Mouse (Mus musculus) monocyte, adult 2 months (primary cell): ENCODE results near the gene F2rl1.
"Not testable (repeated sequence)": the region's sequence is repeated elsewhere in the genome, so short reads cannot be mapped to it uniquely, and the experiment has no call there.

ENCODE experiments used
- DNase-seq, 2 experiments: peaks; one replicate each; pipeline ENCODE4 v3.0.0; 2022; ENCODE audit warnings: low spot score in 2 of 2, low read depth in 1 of 2

Gene F2rl1

GRCm38 (mm10) chr13:95534131-95534561 is 9.1 kb upstream of the F2rl1 start:
- no peak for DNase-seq

GRCm38 (mm10) chr13:95533640-95534039 is 8.6 kb upstream of the F2rl1 start:
- DNase-seq, result no peak

DNA sequence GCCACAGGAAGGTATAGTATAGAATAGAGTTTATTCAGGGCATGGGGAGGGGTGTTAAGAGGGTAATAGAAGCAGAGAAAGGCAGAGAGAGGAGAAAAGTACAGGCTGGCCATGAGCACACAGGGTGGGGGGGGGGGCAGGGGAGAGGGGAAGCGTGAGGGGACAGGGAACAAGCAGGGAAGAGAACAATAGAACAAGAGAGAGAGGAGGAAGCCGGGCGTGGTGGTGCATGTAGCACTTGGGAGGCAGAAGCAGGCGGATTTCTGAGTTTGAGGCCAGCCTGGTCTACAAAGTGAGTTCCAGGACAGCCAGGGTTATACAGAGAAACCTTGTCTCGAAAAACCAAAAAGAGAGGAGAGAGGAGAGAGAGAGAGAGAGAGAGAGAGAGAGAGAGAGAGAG is 8.1 kb upstream of the F2rl1 start:
- DNase-seq, result not testable (repeated sequence)

- DNase-seq, result no peak
Measured at GRCm38 (mm10) chr13:95531273-95532045, 6.4 kb upstream of the F2rl1 start.

GRCm38 (mm10) chr13:95529246-95529645 is 4.2 kb upstream of the F2rl1 start:
- no peak for DNase-seq

DNA sequence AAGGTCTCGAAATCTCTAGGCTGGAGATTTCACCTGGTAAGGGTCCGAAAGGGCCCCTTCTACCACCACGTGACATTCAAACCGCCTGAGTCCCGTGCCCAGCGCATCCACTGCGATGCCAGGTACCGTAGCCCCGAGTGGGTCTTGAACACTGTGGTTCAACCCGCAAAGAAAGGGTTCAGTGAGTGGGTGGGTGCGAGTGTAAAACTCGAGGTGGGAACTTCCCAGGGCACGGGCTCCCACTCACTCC is 678 bp downstream of the F2rl1 start:
- DNase-seq, result no peak

DNA sequence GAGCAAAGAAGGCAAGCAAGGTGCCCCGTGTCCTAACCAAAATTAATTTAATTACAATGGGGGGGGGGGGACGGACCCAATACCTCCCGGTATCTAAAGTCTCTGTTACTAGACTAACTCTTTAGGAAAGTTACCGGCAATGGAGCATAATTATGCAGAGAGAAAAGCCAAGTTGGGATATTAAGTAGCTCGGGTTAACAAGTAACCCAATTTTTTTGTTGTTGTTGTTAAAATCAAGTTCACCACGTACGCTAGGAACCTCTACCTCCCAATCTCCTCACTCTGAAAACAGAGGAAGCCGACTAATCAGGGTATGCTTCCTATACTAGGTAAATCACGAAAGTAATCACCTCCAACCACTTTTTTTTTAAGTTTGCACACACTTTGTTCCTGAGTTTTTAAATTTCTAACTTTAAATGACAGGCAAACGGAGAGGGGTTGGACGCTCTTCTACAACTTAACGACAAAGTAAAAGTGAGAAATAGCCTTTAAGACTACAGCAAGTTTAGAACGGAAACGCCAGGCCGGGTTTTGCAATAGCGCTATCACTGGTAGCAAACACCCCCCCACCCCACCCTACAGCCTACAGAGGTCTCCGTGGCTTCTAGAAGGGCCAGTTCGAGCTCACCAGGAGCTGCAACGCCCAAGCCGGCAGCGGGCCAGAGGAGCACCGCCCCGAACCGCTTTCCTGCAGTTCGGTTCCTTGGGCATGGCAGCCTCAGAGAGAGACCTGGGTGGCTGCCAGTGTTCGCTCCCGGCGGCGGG is 1.2 kb downstream of the F2rl1 start:
- no peak for DNase-seq

GRCm38 (mm10) chr13:95522176-95522575 is 2.9 kb downstream of the F2rl1 start:
- DNase-seq, result no peak

DNA sequence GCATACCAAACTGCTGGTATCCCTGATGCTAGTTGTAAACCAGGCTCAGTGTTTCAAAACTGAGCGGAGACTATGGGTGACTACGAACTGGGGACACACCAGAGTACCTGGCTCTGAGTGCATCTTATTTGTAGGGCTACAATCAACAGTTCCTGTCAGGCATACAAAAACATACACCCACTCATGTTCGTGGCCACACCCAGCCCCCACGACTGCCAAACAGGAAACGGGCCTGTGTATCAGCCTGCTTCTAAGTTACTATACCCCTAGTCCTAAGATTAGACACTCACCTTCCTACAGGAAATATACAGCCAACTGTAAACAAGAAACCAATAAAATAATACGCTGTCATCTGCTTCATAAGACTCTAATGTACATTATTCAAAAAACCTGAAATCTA is 4.0 kb downstream of the F2rl1 start:
- DNase-seq, result no peak

GRCm38 (mm10) chr13:95514756-95515155 is 10.3 kb downstream of the F2rl1 start:
- DNase-seq, result no peak

DNA sequence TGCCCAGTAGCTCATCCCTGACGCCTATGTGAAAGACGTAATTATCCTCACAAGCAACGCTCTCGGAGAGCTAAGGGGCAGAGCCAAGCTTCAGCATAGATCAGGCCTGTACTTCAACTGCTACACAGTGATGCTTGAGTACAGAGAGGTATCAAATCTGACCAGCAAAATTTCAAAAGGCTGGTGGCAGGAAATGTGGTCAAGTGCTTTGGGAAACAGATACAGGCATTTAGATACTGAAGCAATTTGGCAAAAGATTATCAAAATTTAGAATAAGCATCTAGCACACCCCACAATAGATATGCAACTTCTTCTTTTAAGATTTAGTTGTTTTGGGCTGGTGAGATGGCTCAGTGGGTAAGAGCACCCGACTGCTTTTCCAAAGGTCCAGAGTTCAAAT is 15.0 kb downstream of the F2rl1 start:
- DNase-seq, result no peak

DNA sequence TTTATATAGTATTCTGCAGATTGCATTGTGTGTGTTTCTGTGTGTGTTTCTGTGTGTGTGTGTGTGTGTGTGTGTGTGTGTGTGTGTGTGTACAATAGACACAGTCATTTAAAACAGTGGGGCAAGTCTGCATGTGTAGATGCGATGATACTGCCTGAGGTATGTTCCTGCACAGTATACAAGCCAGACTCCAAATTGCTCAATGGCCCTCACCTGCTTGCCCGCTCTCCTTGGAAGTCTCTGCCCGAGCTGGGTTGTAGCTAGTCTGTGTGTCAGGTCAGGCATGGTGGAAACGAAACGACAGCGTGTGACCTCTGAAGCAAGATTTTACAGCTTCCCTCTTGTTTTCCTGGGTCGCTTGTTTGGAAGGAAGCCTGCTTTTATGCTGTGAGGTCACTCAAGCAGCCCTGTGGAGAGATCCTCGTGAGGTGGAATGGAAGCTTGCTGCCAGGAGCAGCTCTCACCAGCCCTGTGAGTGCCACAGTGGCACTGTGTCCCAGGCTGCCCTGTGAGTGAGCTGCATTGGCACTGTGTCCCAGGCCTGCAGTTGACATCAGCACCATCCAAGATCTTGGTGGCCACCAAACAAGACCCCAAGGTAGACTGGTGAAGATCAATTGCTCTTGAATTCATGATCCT is 21.6 kb downstream of the F2rl1 start:
- no peak for DNase-seq

DNA sequence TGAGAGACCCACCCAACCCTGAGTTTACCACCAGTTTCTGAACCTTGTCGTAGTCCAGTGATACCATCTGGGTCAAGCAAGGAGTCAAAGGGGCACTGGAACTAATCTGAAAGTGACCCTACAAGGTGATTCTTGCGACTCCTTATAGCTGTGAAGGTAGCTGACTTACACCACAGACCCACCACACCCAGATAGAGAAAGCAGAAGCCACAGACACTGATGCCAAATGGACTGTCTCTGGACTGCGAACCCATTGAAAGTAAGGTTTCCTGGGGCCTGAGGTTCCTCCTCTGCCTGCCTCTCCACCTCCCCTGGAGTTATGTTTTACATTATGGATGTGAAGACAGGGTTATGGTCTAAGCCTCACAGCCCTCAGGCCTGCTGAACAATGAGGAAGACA is 28.4 kb downstream of the F2rl1 start:
- no peak for DNase-seq

DNA sequence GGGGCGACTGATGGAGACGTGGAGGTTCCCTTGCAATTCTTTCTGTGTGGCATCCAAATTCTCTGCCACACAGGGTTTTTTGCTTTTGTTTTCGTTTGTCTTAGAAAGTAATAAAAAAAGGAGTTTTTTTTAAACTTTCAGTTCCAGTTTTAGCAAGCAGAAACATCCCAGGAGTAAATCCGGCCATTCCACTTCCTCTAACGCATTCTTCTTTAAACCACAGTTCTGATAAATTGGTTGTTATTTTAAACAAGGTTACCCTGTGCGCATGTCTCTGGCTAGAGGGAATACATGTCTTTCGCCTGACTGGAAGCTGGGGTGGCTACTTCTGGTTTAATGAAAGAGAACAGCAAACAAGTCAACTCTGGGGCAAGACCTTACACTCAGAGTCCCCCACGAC is 30.2 kb downstream of the F2rl1 start:
- DNase-seq, result peak in 1 of 2 experiments; percentile 14

DNA sequence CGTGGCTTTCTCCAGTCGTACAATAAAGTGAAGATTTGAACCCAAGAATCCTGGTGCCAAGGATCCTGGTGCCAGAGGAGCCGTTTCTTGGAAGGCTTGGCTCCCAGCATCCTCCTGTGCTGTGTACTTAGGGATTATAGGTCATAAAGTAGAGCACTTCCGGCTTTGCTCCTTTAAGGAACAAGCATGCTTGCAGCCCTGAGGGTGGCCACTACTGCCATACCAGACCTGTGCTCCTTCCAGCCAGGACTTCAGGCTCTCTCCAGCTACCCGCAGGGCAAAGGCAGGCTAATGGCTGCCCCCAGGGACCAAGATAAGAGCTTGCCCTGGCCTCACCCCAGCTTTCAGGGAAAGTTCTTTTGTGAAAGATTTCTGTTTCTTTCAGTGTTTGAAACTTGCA is 31.7 kb downstream of the F2rl1 start:
- DNase-seq, result no peak

DNA sequence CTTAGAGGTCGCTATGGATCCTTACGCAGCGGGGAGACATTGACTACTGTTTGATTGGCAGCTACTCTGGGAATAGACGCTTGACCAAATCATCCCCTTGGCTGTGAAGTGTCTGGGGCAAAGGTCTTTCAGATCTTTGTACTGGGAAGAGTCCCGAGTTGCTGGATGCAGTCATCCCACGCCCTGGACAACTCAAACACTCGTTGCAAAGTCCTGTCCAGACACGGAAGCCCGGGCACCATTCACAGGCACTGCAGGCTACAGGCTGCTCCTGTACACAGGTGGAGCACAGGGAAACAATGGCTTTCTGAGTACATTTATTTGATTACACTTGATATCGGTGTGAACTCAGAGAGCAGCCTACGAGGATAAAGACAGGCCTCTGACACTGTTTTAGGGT is 33.7 kb downstream of the F2rl1 start:
- no peak for DNase-seq

GRCm38 (mm10) chr13:95484664-95485063 is 40.4 kb downstream of the F2rl1 start:
- no peak for DNase-seq

- peak; percentile 27 to 61 for DNase-seq
Measured at GRCm38 (mm10) chr13:95481428-95481827, 43.6 kb downstream of the F2rl1 start.

- no peak for DNase-seq
Measured at GRCm38 (mm10) chr13:95478671-95479413, 46.2 kb downstream of the F2rl1 start, which contains the start of gene S100z. Gene S100z (minus strand): TSS chr13:95478721.

GRCm38 (mm10) chr13:95477173-95477572 is 47.9 kb downstream of the F2rl1 start:
- no peak for DNase-seq

GRCm38 (mm10) chr13:95475124-95475523 is 49.9 kb downstream of the F2rl1 start:
- no peak for DNase-seq

GRCm38 (mm10) chr13:95474294-95474693 is 50.7 kb downstream of the F2rl1 start:
- DNase-seq, result no peak
